Mouse (Mus musculus) liver, embryonic 15.5 days (tissue): ENCODE measurements around the gene Thsd7b. TPM values are rescaled to one million over a fixed set of nuclear protein-coding genes. Genes with fewer than 3 reads are reported as not detected.

ENCODE experiments used
- ATAC-seq: fragments of 200-750 bp; cut with Nextera tagmentation; 2 replicates; pipeline ENCODE4 v1.8.0; 2017; ENCODE audit warnings: moderate number of reproducible peaks, mild to moderate bottlenecking, moderate library complexity; ENCODE audit not compliant: insufficient read depth
- H3K27ac ChIP-seq: fragments of 300-500 bp; sonication (generic); replicated peaks from 2 replicates; pipeline ENCODE4 v1.5.1; 2015; ENCODE audit warnings: mild to moderate bottlenecking, inconsistent platforms
- H3K27me3 ChIP-seq: fragments of 300-500 bp; sonication (generic); 2 replicates; pipeline ENCODE4 v1.6.1; 2015; ENCODE audit warnings: mild to moderate bottlenecking, inconsistent platforms
- H3K36me3 ChIP-seq: fragments of 300-500 bp; sonication (generic); replicated peaks from 2 replicates; pipeline ENCODE4 v1.6.1; 2015; ENCODE audit warnings: moderate library complexity, mild to moderate bottlenecking, inconsistent platforms
- H3K4me1 ChIP-seq: fragments of 300-500 bp; sonication (generic); replicated peaks from 2 replicates; pipeline ENCODE4 v1.6.1; 2015; ENCODE audit warnings: inconsistent platforms
- H3K4me2 ChIP-seq: fragments of 300-500 bp; sonication (generic); 2 replicates; pipeline ENCODE4 v1.6.1; 2015; ENCODE audit warnings: moderate library complexity, mild to moderate bottlenecking, inconsistent platforms
- H3K4me3 ChIP-seq: fragments of 300-500 bp; sonication (generic); replicated peaks from 2 replicates; pipeline ENCODE4 v1.5.1; 2015; ENCODE audit warnings: mild to moderate bottlenecking, inconsistent platforms
- H3K9ac ChIP-seq: fragments of 300-500 bp; sonication (generic); 2 replicates; pipeline ENCODE4 v1.6.1; 2015; ENCODE audit warnings: moderate library complexity, mild to moderate bottlenecking, inconsistent platforms
- H3K9me3 ChIP-seq: fragments of 300-500 bp; sonication (generic); replicated peaks from 2 replicates; pipeline ENCODE4 v1.6.1; 2016; ENCODE audit warnings: inconsistent platforms
- WGBS: fragments of 180-500 bp; shearing (Covaris S2); methylation state at CpG from one replicate; pipeline ENCODE4 v1.1.7; 2015; ENCODE audit warnings: mixed read lengths; ENCODE audit not compliant: insufficient replicate concordance; 5-methylcytosine and 5-hydroxymethylcytosine counted together
- polyA plus RNA-seq: library from polyadenylated mRNA; unstranded; fragments of >200 nt; fragmentation: Nextera tagmentation; extraction: Ambion mirVana; gene quantifications from 2 replicates; pipeline ENCODE4 v1.2.1, GENCODE M21; 2015

Thsd7b gene
- polyA plus RNA-seq: 0.32 and 0.48 TPM in 2 replicates

DNA sequence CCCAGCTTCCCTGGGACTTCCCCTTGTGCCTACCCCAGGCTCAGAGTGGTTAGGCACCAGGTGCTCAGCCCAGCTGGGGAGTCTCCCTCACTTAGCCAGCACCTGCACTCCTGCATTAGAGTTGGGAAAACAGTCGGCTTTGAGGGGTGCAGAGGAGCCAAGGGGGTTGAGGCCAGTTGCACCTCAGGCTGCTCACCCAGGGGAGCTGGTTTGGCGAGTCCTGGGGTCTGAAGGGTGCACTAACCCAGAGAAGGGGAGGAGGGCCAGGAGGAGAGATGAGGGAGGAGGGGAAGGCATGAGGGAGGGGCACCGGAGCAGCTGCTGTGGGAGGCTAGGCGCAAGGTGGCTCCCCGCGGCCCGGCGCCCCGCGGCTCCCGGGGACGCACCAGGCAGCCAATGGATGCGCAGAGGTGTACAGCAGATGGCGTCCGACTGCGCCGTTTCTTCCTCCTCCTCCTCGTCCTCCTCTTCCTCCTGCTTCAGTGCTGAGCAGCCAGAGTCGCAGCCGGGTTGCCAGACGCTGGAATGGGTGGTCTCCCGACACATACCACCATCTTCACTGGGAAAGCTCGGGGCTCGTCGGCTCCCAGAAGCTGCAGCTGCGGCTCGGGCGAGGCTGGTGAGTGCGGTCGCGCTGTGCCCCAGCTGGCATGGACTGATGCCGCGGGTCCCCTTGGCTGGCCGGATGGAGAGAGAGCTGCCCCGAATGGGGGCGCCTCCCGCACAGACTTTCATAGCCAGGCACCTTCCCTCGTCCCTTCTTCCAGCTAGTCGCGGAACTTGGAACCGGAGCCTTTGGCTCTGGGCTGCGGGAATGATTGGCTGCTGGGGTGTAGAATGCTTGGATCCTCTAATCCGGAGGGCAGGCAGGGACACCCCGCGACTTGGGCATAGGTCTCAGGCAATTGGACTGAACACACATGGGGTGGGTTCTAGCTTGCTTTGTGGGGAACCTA lies at the start of gene Thsd7b:
Thsd7b (plus strand) TSS at position 321 of the 956 bp plus-strand sequence.
- Histone ChIP-seq H3K4me2 (no peak within 1 kb of the TSS), H3K9ac (no peak within 1 kb of the TSS), H3K4me1 (no peaks in the 10 kb centered on the region), H3K27ac (no peak within 1 kb of the TSS), H3K36me3 (no peaks in the 10 kb centered on the region), H3K4me3 (no peak within 1 kb of the TSS), H3K9me3 (no peaks in the 10 kb centered on the region), H3K27me3 (peaks cover 19% of the 10 kb centered on the region)
- WGBS: 3% methylated on average over 45 of the region's 45 CpGs
- ATAC-seq: no peak

DNA sequence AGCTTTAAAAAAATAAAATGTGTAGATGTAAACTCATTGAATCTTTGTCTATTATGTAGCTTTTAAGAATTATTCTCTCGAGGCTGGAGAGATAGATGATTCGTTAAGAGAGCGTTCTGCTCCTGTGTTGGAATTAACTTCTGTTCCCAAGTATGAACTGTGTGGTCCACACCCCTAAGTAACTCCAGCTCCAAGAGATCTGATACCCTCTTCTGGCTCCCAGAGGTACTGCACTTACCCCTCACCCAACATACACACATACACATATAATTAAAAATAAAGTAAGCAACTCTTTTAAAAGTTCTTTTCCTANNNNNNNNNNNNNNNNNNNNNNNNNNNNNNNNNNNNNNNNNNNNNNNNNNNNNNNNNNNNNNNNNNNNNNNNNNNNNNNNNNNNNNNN lies 28.8 kb upstream of the Thsd7b start:
- 40% methylated on average over 3 of the region's 3 CpGs for WGBS
- Histone ChIP-seq H3K27ac (no peak overlapping the region), H3K4me3 (no peak overlapping the region)

DNA sequence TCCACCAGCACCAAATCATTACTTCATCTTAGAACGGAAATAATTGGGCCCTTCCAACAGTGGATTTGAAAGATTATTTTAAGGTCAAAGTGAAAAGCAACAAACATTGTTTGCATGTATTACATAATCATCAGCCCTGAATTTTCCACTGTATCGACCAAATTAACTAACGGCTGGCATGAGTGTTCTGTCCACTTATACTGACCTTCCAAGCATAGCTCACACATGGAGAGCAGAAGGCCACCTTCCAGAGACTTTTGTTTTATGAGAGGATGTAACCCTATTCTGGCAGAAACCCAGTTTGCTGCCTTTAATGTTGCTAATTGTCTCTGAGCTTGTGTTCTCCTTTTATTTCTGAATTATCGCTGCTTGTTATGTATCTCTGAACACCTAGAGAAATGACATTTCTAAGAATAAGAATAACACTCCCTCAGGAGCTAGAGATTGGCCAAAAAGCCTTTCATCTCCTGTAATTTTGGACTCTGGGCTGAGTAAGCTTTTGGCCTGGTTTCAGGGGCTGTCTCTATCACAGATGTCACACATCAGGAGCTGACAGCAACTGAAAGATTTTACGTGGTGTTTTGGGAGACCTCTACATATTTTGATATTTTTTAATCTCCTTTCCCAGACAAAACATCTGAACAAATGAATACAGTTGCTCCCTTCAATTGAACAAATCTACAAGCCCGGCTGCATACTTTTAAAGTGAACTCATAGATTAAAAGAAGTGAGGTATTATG lies 22.2 kb upstream of the Thsd7b start:
- Histone ChIP-seq H3K4me3 (no peak overlapping the region), H3K9me3 (no peaks in the 10 kb centered on the region), H3K4me2 (no peak overlapping the region), H3K27ac (no peak overlapping the region), H3K27me3 (no peaks in the 10 kb centered on the region), H3K9ac (no peak overlapping the region), H3K4me1 (no peaks in the 10 kb centered on the region), H3K36me3 (no peaks in the 10 kb centered on the region)
- WGBS: 53% methylated on average over 6 of the region's 6 CpGs
- no peak for ATAC-seq

More for the DNA sequence above, 28.8 kb upstream of the Thsd7b start:
- H3K9me3 ChIP-seq: no peaks in the 10 kb centered on the region
- H3K9ac ChIP-seq: no peak overlapping the region
- no peak for ATAC-seq
- no peaks in the 10 kb centered on the region for H3K27me3 ChIP-seq
- no peak overlapping the region for H3K4me2 ChIP-seq
- no peaks in the 10 kb centered on the region for H3K4me1 ChIP-seq
- H3K36me3 ChIP-seq: no peaks in the 10 kb centered on the region

DNA sequence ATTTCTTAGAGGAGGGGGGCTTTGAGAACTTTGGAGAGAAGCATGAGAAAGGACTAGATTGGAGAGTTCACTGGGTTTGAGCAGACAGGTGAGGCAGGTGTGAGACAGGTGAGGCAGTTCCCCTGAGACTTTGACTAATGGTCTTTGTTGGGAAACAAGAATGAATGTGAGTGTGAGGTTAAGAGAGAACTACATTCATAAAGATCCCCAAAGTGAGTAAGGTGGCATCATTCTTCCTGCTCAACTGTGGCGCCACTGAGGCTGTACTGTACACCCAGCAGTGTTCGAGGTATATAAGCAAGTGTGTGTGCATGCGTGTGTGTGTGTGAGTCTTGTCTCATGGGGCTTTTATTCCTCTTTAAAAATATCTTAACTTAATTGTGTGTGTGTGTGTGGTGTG lies 6.4 kb upstream of the Thsd7b start:
- Histone ChIP-seq H3K27ac (no peak overlapping the region), H3K4me2 (no peak overlapping the region), H3K9me3 (no peaks in the 10 kb centered on the region), H3K4me1 (no peaks in the 10 kb centered on the region), H3K4me3 (no peak overlapping the region), H3K27me3 (no peaks in the 10 kb centered on the region), H3K9ac (no peak overlapping the region), H3K36me3 (no peaks in the 10 kb centered on the region)
- no peak for ATAC-seq
- WGBS: 65% methylated on average over 3 of the region's 3 CpGs

DNA sequence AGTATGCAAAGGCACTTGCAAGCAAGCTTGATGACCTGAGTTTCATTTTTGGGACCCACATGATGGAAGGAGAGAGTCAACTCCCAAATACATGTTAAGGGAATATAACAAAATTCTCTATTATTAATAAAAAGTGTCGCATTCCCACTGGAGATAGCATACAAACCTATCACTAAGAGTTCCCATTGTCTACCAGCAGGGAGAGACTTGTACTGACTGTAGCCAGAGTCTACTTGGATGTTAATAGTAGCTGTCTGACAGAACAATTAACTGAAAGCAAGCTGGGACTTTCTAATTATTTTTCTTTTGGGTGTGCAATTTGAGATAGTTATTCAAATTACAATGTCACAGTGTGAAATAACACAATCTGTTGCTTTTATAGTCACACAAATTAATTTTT lies 31.1 kb downstream of the Thsd7b start:
- Histone ChIP-seq H3K4me2 (no peak overlapping the region), H3K36me3 (no peaks in the 10 kb centered on the region), H3K27ac (no peak overlapping the region), H3K9ac (no peak overlapping the region), H3K27me3 (no peaks in the 10 kb centered on the region), H3K9me3 (no peaks in the 10 kb centered on the region), H3K4me3 (no peak overlapping the region), H3K4me1 (no peaks in the 10 kb centered on the region)
- ATAC-seq: no peak
- WGBS: 57% methylated on average over 1 of the region's 1 CpGs

DNA sequence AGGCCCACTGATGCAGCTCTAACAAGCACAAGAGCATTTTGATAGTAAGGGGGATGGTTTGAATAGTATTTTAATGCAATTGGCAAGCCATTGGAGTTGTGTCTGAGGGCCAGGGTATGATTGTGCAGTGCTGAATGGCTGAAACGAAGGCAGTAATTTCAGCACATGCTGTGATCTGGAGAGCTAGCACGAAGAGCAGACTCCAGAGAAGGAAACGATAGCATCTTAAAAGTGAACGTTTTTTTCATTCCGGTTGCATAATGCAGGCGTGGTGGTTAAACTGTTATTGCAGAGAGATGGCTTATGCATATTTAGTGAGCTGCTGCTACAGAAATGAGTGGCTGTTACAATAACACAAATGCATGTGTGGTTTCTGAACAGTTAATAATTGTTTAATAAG lies 51.3 kb downstream of the Thsd7b start:
- WGBS: 50% methylated on average over 6 of the region's 6 CpGs
- no peaks in the 10 kb centered on the region for H3K36me3 ChIP-seq
- no peak overlapping the region for H3K27ac ChIP-seq
- H3K9me3 ChIP-seq: no peaks in the 10 kb centered on the region
- ATAC-seq: no peak
- H3K4me3 ChIP-seq: no peak overlapping the region
- no peaks in the 10 kb centered on the region for H3K4me1 ChIP-seq
- no peak overlapping the region for H3K4me2 ChIP-seq
- H3K27me3 ChIP-seq: no peaks in the 10 kb centered on the region
- H3K9ac ChIP-seq: no peak overlapping the region

DNA sequence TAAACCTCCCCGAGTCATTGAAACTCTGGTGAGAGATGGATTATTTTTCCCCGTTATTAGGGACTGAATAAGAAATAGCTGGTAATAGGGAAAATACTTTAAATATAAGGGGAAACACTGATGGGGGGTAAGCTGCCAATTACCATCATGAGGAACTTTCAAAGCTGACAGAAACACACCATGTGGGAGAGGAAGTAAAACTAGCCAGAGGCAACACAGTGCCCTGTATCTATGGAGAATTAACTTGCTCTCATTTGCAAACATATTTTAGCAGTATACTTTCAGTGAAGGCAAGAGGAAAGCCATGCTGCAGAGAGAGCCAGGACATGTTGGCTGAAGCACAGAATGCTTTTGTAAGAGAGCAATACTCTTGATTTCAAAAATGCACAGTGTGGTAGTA lies 51.7 kb downstream of the Thsd7b start:
- Histone ChIP-seq H3K9me3 (no peaks in the 10 kb centered on the region), H3K4me2 (no peak overlapping the region), H3K4me3 (no peak overlapping the region), H3K9ac (no peak overlapping the region), H3K27me3 (no peaks in the 10 kb centered on the region), H3K4me1 (no peaks in the 10 kb centered on the region), H3K36me3 (no peaks in the 10 kb centered on the region), H3K27ac (no peak overlapping the region)
- WGBS: 61% methylated on average over 2 of the region's 2 CpGs
- ATAC-seq: no peak

DNA sequence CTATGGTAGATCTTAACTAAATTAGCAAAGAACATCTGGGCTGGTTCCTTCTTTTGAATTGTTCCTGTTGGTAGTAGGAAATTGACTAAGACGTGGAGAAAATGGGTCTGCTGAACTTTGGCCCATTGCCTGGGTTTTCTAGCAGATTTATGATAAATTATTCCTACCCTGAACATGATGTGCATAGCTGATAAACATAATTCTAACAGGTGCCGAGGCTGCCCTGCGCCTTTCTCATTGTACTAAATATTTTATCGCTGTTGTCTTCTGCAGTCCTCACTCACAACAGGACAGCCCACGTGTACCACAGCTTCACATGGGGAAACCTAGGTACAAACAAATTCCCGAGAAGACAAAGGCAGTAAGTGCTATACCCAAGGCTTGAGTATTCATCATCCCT lies 83.5 kb downstream of the Thsd7b start:
- no peak overlapping the region for H3K4me3 ChIP-seq
- H3K36me3 ChIP-seq: no peaks in the 10 kb centered on the region
- no peaks in the 10 kb centered on the region for H3K27me3 ChIP-seq
- no peak for ATAC-seq
- WGBS: 51% methylated on average over 6 of the region's 6 CpGs
- no peaks in the 10 kb centered on the region for H3K9me3 ChIP-seq
- H3K4me1 ChIP-seq: no peaks in the 10 kb centered on the region
- H3K4me2 ChIP-seq: no peak overlapping the region
- H3K27ac ChIP-seq: no peak overlapping the region
- H3K9ac ChIP-seq: no peak overlapping the region

DNA sequence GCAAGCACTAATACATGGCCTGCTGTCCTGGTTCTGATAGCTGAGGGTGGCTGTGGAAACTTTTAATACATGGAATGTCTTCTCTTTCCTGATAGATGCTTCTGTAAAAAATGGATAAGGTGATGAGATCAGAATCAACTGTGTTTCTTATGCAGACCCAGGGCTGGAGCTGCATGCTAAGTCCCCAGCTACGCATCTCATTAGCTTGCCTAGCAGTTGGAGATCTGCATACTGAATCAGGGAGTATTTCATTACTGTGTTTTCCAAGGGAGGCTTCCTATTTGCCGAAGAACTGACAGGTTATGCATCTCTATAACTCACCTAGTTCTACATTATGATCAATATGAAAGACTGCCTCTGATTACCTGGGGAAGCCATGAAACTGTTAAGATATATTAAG lies 84.3 kb downstream of the Thsd7b start:
- Histone ChIP-seq H3K9me3 (no peaks in the 10 kb centered on the region), H3K4me1 (no peaks in the 10 kb centered on the region), H3K36me3 (no peaks in the 10 kb centered on the region), H3K27ac (no peak overlapping the region), H3K4me3 (no peak overlapping the region), H3K4me2 (no peak overlapping the region), H3K9ac (no peak overlapping the region), H3K27me3 (no peaks in the 10 kb centered on the region)
- 59% methylated on average over 2 of the region's 2 CpGs for WGBS
- ATAC-seq: no peak

DNA sequence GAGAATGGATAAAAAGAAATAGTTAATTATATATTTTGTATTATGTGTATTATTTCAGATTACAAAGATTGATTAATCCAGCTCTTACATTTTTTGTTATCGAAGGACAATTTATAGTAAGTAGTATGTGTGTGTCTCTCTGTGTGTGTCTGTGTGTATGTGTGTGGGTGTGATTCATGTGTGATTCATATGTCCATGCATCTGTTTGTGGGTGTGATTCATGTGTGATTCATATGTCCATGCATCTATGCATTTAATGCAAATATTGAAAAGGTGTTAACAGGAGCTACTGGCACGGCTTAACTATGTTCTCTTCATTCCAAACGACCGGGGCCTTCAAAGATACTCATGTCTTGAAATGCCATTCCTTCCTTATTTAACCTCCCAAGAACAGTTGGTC lies 90.3 kb downstream of the Thsd7b start:
- Histone ChIP-seq H3K9ac (no peak overlapping the region), H3K4me3 (no peak overlapping the region), H3K9me3 (no peaks in the 10 kb centered on the region), H3K27ac (no peak overlapping the region), H3K4me2 (no peak overlapping the region), H3K36me3 (no peaks in the 10 kb centered on the region), H3K4me1 (no peaks in the 10 kb centered on the region), H3K27me3 (no peaks in the 10 kb centered on the region)
- ATAC-seq: no peak
- 64% methylated on average over 4 of the region's 4 CpGs for WGBS

DNA sequence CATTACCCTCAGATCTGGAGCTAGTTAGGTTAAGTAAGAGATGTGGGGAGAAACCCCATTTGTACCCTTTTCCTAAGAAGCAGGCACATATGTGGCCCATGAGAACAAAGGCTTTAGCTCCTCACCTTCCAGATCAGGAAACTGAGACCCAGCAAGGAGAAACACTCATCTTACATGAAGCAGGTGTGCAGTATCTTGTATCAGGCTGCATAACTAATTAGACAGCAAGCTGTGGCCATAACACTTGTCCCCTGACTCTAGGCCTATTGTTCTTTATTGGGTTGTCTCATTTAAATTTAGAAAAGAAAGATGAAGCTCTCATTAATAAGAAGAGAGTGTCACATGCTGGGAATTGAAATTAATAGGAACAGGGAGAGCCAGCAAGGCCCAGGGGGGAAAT lies 91.7 kb downstream of the Thsd7b start:
- no peak overlapping the region for H3K4me2 ChIP-seq
- no peaks in the 10 kb centered on the region for H3K27me3 ChIP-seq
- H3K27ac ChIP-seq: no peak overlapping the region
- no peak overlapping the region for H3K9ac ChIP-seq
- no peak for ATAC-seq
- no peaks in the 10 kb centered on the region for H3K9me3 ChIP-seq
- no peaks in the 10 kb centered on the region for H3K4me1 ChIP-seq
- H3K36me3 ChIP-seq: no peaks in the 10 kb centered on the region
- no peak overlapping the region for H3K4me3 ChIP-seq
